Mouse (Mus musculus) kidney, adult 2 months (tissue): ENCODE results near the gene Psg20.
"Not testable (repeated sequence)": the region's sequence is repeated elsewhere in the genome, so short reads cannot be mapped to it uniquely, and the experiment has no call there.

Source experiments
- CTCF ChIP-seq: fragments of 200-500 bp; conservative IDR thresholded peaks from 2 replicates; pipeline ENCODE4 v1.5.1; 2011; ENCODE audit warnings: low read depth, mild to moderate bottlenecking, control low read depth, low read length, moderate library complexity, mixed read lengths; ENCODE audit not compliant: insufficient read depth, insufficient read length
- POLR2A ChIP-seq: fragments of 200-500 bp; IDR thresholded peaks from one replicate; pipeline ENCODE4 v1.6.1; 2011; ENCODE audit warnings: low read depth, low read length, control low read depth

GRCm38 (mm10) chr7:18626921-18627320 is 59.1 kb downstream of the Psg20 start:
- TF ChIP-seq CTCF, POLR2A: not testable (repeated sequence)
